Mouse (Mus musculus) midbrain, postnatal 0 days (tissue): ENCODE measurements around the gene Natd1. TPM values are rescaled to one million over a fixed set of nuclear protein-coding genes. Genes with fewer than 3 reads are reported as not detected.

Source experiments
- ATAC-seq: fragments of 200-750 bp; cut with Nextera tagmentation; 2 replicates; pipeline ENCODE4 v1.8.0; 2017; ENCODE audit warnings: moderate number of reproducible peaks, mild to moderate bottlenecking, moderate TSS enrichment, moderate library complexity; ENCODE audit not compliant: low FRiP score
- DNase-seq: peaks from one replicate; pipeline ENCODE4 v3.0.0-alpha.2; 2015; ENCODE audit warnings: low spot score
- H3K27ac ChIP-seq: fragments of 300-500 bp; sonication (generic); 2 replicates; pipeline ENCODE4 v1.5.1; 2014; ENCODE audit warnings: low read depth, mild to moderate bottlenecking, low read length, mixed read lengths
- H3K27me3 ChIP-seq: fragments of 300-500 bp; sonication (generic); 2 replicates; pipeline ENCODE4 v1.6.1; 2014; ENCODE audit warnings: low read length, control low read depth, mixed read lengths; ENCODE audit not compliant: insufficient read depth
- H3K36me3 ChIP-seq: fragments of 300-500 bp; sonication (generic); 2 replicates; pipeline ENCODE4 v1.6.1; 2014; ENCODE audit warnings: low read length, control low read depth, mixed read lengths; ENCODE audit not compliant: insufficient read depth
- H3K4me1 ChIP-seq: fragments of 300-500 bp; sonication (generic); 2 replicates; pipeline ENCODE4 v1.6.1; 2014; ENCODE audit warnings: mild to moderate bottlenecking, control low read depth, antibody characterized with exemption, low read length, mixed read lengths; ENCODE audit not compliant: insufficient read depth
- H3K4me2 ChIP-seq: fragments of 300-500 bp; sonication (generic); 2 replicates; pipeline ENCODE4 v1.6.1; 2014; ENCODE audit warnings: low read depth, mild to moderate bottlenecking, low read length, mixed read lengths; ENCODE audit not compliant: poor library complexity, severe bottlenecking
- H3K4me3 ChIP-seq: fragments of 300-500 bp; sonication (generic); 2 replicates; pipeline ENCODE4 v1.5.1; 2014; ENCODE audit warnings: low read depth, mild to moderate bottlenecking, low read length, moderate library complexity
- H3K9ac ChIP-seq: fragments of 300-500 bp; sonication (generic); replicated peaks from 2 replicates; pipeline ENCODE4 v1.6.1; 2014; ENCODE audit warnings: mild to moderate bottlenecking, low read length, moderate library complexity, mixed read lengths; ENCODE audit not compliant: poor library complexity, severe bottlenecking
- H3K9me3 ChIP-seq: fragments of 300-500 bp; sonication (generic); 2 replicates; pipeline ENCODE4 v1.6.1; 2016; ENCODE audit warnings: low read length, control low read depth
- CTCF ChIP-seq: IDR thresholded peaks from 2 replicates; pipeline ENCODE4 v1.5.1; 2016; ENCODE audit warnings: antibody characterized with exemption, mild to moderate bottlenecking
- WGBS: fragments of 180-500 bp; shearing (Covaris S2); extraction: QIAGEN DNeasy Blood & Tissue Kit; methylation state at CpG from one replicate; pipeline ENCODE4 v1.1.7; 2014; 5-methylcytosine and 5-hydroxymethylcytosine counted together
- polyA plus RNA-seq: library from polyadenylated mRNA; unstranded; fragments of >200 nt; fragmentation: Nextera tagmentation; extraction: Ambion mirVana; gene quantifications from 2 replicates; pipeline ENCODE4 v1.2.1, GENCODE M21; 2015
- total RNA-seq: library from RNA; depleted of rRNA; stranded (reverse); fragments of >200 nt; gene quantifications from 2 replicates; pipeline ENCODE4 v1.2.3, GENCODE M21; 2014; rRNA removed

The Natd1 gene
- total and polyA plus RNA-seq, 2 experiments from 2014 or later: 15.9 to 33.5 TPM

DNA sequence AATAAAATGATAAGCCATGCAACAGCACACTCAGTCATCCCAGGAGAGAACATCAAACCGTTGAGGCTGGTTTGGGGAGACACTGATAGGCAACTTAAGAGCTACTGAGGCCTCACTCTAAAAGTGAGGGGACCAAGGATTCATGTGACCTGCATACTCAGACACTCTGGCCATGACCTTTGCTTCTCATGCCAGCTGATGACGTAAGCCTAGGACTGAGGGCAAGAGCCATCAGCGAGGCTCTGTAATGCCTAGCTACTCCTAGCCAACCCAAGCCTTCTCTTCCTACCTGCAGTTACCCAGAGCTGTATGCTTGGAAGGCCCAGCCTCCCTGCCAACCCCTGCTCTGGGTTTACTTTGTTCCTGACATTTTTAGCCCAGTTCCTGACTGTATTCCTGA is 52.6 kb downstream of the Natd1 start:
- Histone ChIP-seq H3K27ac (no peak overlapping the region), H3K27me3 (no peaks in the 10 kb centered on the region), H3K9ac (no peak overlapping the region), H3K4me2 (no peak overlapping the region), H3K4me3 (no peak overlapping the region), H3K36me3 (peaks cover 27% of the 10 kb centered on the region), H3K9me3 (no peaks in the 10 kb centered on the region), H3K4me1 (no peaks in the 10 kb centered on the region)
- ATAC-seq (no peak), DNase-seq (no peak)
- no peak for TF ChIP-seq CTCF
- 90% methylated on average over 3 of the region's 3 CpGs for WGBS

DNA sequence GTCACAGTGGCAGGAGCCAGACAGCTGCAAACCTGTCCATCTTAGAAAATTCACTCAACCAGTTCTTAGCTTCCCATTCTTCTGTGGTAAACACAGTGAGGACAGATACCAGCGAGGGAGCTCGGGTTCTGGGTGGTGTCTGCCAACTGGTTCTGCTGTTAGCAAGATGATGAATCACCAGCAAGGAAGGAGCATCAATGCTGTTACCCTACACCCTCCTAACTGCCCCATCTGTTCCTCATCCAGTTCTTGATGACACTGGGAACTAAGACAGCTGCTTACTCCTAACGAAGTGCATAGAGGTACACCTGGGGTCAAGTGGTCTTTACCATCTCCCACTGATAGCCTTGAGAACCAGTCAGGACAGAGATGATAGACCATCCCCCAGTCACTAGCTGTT is 58.0 kb downstream of the Natd1 start:
- ATAC-seq (no peak), DNase-seq (no peak)
- no peaks in the 10 kb centered on the region for H3K27me3 ChIP-seq
- peaks cover 34% of the 10 kb centered on the region for H3K36me3 ChIP-seq
- 91% methylated on average over 3 of the region's 3 CpGs for WGBS
- no peak overlapping the region for H3K9ac ChIP-seq
- H3K27ac ChIP-seq: no peak overlapping the region
- no peak for TF ChIP-seq CTCF
- no peaks in the 10 kb centered on the region for H3K4me1 ChIP-seq
- no peak overlapping the region for H3K4me3 ChIP-seq
- no peaks in the 10 kb centered on the region for H3K9me3 ChIP-seq
- H3K4me2 ChIP-seq: no peak overlapping the region

Other genes with a start within 250 kb of the Natd1 start
- 38.0 and 46.8 TPM in 2 replicates for gene Llgl1, start 215.0 kb downstream of the Natd1 start, total RNA-seq
- 25.8 and 26.8 TPM in 2 replicates for gene Llgl1, start 215.0 kb downstream of the Natd1 start, polyA plus RNA-seq
- 64.9 and 92.7 TPM in 2 replicates for gene Flii, start 187.5 kb downstream of the Natd1 start, total RNA-seq
- gene Flii, start 187.5 kb downstream of the Natd1 start, polyA plus RNA-seq: 42.7 and 46.0 TPM in 2 replicates
- 36.6 and 37.9 TPM in 2 replicates for gene Mief2, start 186.4 kb downstream of the Natd1 start, total RNA-seq
- gene Mief2, start 186.4 kb downstream of the Natd1 start, polyA plus RNA-seq: 24.0 and 25.3 TPM in 2 replicates
- 8.1 and 10.9 TPM in 2 replicates for gene Top3a, start 137.4 kb downstream of the Natd1 start, total RNA-seq
- gene Top3a, start 137.4 kb downstream of the Natd1 start, polyA plus RNA-seq: 3.6 and 4.1 TPM in 2 replicates
- gene Smcr8, start 137.2 kb downstream of the Natd1 start, total RNA-seq: 14.2 and 18.1 TPM in 2 replicates
- gene Smcr8, start 137.2 kb downstream of the Natd1 start, polyA plus RNA-seq: 3.6 and 4.0 TPM in 2 replicates
- gene Shmt1, start 103.0 kb downstream of the Natd1 start, total RNA-seq: 5.6 and 6.5 TPM in 2 replicates
- 3.1 and 3.7 TPM in 2 replicates for gene Shmt1, start 103.0 kb downstream of the Natd1 start, polyA plus RNA-seq
- gene Dhrs7b, start 84.1 kb downstream of the Natd1 start, total RNA-seq: 22.3 and 24.3 TPM in 2 replicates
- 33.2 and 34.5 TPM in 2 replicates for gene Dhrs7b, start 84.1 kb downstream of the Natd1 start, polyA plus RNA-seq
- gene Tmem11, start 35.5 kb downstream of the Natd1 start, total RNA-seq: 47.1 and 53.4 TPM in 2 replicates
- 52.0 and 55.5 TPM in 2 replicates for gene Tmem11, start 35.5 kb downstream of the Natd1 start, polyA plus RNA-seq
- 10.1 and 23.1 TPM in 2 replicates for gene Map2k3, start 17.3 kb upstream of the Natd1 start, total RNA-seq
- 22.9 and 23.4 TPM in 2 replicates for gene Map2k3, start 17.3 kb upstream of the Natd1 start, polyA plus RNA-seq
- 20.5 and 23.6 TPM in 2 replicates for gene Kcnj12, start 107.8 kb upstream of the Natd1 start, total RNA-seq
- gene Kcnj12, start 107.8 kb upstream of the Natd1 start, polyA plus RNA-seq: 3.1 and 3.2 TPM in 2 replicates
- gene Tnfrsf13b, start 212.0 kb upstream of the Natd1 start, total RNA-seq: 1.6 and 2.2 TPM in 2 replicates
- 1.4 TPM in 2 replicates for gene Tnfrsf13b, start 212.0 kb upstream of the Natd1 start, polyA plus RNA-seq